Mouse (Mus musculus) lung, embryonic 16.5 days (tissue): Measurements from ENCODE around the gene Gpr119. TPM values are rescaled to one million over a fixed set of nuclear protein-coding genes. Genes with fewer than 3 reads are reported as not detected.

ENCODE experiments used
- ATAC-seq: fragments of 200-750 bp; cut with Nextera tagmentation; 2 replicates; pipeline ENCODE4 v1.8.0; 2017; ENCODE audit warnings: low read depth, mild to moderate bottlenecking, moderate library complexity
- H3K27ac ChIP-seq: fragments of 300-500 bp; sonication (generic); 2 replicates; pipeline ENCODE4 v1.5.1; 2014; ENCODE audit warnings: mild to moderate bottlenecking, control low read depth, low read length
- H3K27me3 ChIP-seq: fragments of 300-500 bp; sonication (generic); 2 replicates; pipeline ENCODE4 v1.6.1; 2014; ENCODE audit warnings: low read depth, low read length, mixed read lengths; ENCODE audit not compliant: control insufficient read depth, insufficient read depth
- H3K36me3 ChIP-seq: fragments of 300-500 bp; sonication (generic); 2 replicates; pipeline ENCODE4 v1.6.1; 2014; ENCODE audit warnings: low read length; ENCODE audit not compliant: control insufficient read depth, insufficient read depth
- H3K4me1 ChIP-seq: fragments of 300-500 bp; sonication (generic); replicated peaks from 2 replicates; pipeline ENCODE4 v1.6.1; 2014; ENCODE audit warnings: low read length, mixed read lengths; ENCODE audit not compliant: control insufficient read depth, insufficient read depth
- H3K4me2 ChIP-seq: fragments of 300-500 bp; sonication (generic); 2 replicates; pipeline ENCODE4 v1.6.1; 2014; ENCODE audit warnings: low read depth, low read length, control low read depth
- H3K4me3 ChIP-seq: fragments of 300-500 bp; sonication (generic); 2 replicates; pipeline ENCODE4 v1.5.1; 2014; ENCODE audit warnings: mild to moderate bottlenecking, low read length, control low read depth
- H3K9ac ChIP-seq: fragments of 300-500 bp; sonication (generic); 2 replicates; pipeline ENCODE4 v1.6.1; 2014; ENCODE audit warnings: low read length, control low read depth
- H3K9me3 ChIP-seq: fragments of 300-500 bp; sonication (generic); 2 replicates; pipeline ENCODE4 v1.6.1; 2016; ENCODE audit warnings: low read length; ENCODE audit not compliant: control insufficient read depth
- WGBS: fragments of 180-500 bp; shearing (Covaris S2); extraction: QIAGEN DNeasy Blood & Tissue Kit; methylation state at CpG from one replicate; pipeline ENCODE4 v1.1.7; 2014; 5-methylcytosine and 5-hydroxymethylcytosine counted together
- polyA plus RNA-seq: library from polyadenylated mRNA; unstranded; fragments of >200 nt; fragmentation: Nextera tagmentation; extraction: Ambion mirVana; gene quantifications from 2 replicates; pipeline ENCODE4 v1.2.1, GENCODE M21; 2015

Gene Gpr119
- not detected in 2 replicates for polyA plus RNA-seq

DNA sequence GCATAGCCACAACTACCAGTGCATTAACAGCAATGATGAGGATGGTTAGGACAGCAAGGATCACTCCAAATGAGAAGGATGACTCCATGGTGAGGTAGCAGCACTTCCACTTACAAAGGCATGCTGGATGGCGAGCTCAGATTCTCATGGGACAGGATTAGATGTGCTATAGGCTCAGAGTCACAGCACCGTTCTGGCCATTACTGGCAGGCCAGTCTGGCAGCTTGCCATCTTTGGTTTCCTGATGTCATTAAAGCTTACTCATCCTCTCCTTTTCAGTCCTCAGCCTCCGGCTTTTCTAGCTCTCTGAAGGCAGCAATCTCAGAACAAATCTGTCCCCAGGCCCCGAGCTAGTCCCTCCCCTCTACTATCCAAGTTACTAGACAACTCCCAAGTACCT lies at the start of gene Gpr119:
TSS of gene Gpr119 (minus strand) at position 308 of the 400 bp plus-strand sequence.
- no peak within 1 kb of the TSS for H3K4me2 ChIP-seq
- H3K27ac ChIP-seq: no peak within 1 kb of the TSS
- H3K27me3 ChIP-seq: no peaks in the 10 kb centered on the region
- no peak for ATAC-seq
- H3K9me3 ChIP-seq: no peaks in the 10 kb centered on the region
- H3K36me3 ChIP-seq: no peaks in the 10 kb centered on the region
- WGBS: 38% methylated on average over 4 of the region's 4 CpGs
- H3K9ac ChIP-seq: no peak within 1 kb of the TSS
- H3K4me1 ChIP-seq: no peaks in the 10 kb centered on the region
- no peak within 1 kb of the TSS for H3K4me3 ChIP-seq

DNA sequence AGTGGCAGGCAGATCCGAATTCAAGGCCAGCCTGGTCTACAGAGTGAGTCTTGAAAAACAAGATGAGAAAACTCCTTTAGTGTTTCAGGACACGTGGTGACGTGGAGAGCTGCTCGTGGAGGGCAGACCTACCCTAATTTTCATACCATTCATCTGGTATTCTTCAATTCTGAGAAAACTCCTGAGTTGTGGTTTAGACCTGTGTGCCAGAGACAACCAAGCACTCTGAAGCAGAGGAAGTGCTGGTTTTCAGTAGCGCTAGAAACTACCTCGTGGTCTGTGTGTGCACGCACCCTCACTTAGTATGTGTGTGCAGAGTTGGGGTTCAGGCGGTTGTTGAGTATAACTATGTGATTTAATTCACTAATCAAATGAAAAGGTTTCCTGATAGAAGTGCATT lies 38.6 kb upstream of the Gpr119 start:
- no peaks in the 10 kb centered on the region for H3K9me3 ChIP-seq
- H3K36me3 ChIP-seq: 0 out of 2 replicates have a peak, but pooled peaks cover 2% of the 10 kb centered on the region
- H3K27ac ChIP-seq: no peak overlapping the region
- no peak overlapping the region for H3K9ac ChIP-seq
- H3K4me2 ChIP-seq: no peak overlapping the region
- no peaks in the 10 kb centered on the region for H3K27me3 ChIP-seq
- 88% methylated on average over 8 of the region's 8 CpGs for WGBS
- no peaks in the 10 kb centered on the region for H3K4me1 ChIP-seq
- ATAC-seq: no peak
- H3K4me3 ChIP-seq: no peak overlapping the region

DNA sequence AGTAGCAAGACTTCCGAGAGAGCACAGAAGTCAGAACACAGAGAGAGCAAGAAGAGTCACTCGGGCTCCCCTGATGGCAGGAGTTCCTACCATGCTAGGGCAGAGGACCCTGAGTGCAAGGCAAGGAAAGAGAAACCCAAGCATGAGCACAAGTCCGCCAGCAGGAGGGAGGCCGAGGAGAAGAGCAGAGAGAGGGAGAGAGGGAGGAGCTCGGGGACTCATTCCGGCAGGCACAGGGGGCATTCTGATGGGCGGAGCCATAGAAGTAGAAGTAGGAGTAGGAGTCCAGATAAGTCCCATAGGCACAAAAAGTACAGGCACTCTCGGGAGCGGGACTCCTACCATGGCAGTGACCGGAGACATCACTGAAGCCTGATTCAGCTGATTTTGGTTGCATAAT lies 35.4 kb upstream of the Gpr119 start:
- H3K9me3 ChIP-seq: no peaks in the 10 kb centered on the region
- WGBS: 82% methylated on average over 10 of the region's 10 CpGs
- no peak for ATAC-seq
- H3K9ac ChIP-seq: no peak overlapping the region
- no peak overlapping the region for H3K27ac ChIP-seq
- 0 out of 2 replicates have a peak, but pooled peaks cover 2% of the 10 kb centered on the region for H3K36me3 ChIP-seq
- no peak overlapping the region for H3K4me2 ChIP-seq
- no peaks in the 10 kb centered on the region for H3K27me3 ChIP-seq
- no peaks in the 10 kb centered on the region for H3K4me1 ChIP-seq
- H3K4me3 ChIP-seq: no peak overlapping the region

DNA sequence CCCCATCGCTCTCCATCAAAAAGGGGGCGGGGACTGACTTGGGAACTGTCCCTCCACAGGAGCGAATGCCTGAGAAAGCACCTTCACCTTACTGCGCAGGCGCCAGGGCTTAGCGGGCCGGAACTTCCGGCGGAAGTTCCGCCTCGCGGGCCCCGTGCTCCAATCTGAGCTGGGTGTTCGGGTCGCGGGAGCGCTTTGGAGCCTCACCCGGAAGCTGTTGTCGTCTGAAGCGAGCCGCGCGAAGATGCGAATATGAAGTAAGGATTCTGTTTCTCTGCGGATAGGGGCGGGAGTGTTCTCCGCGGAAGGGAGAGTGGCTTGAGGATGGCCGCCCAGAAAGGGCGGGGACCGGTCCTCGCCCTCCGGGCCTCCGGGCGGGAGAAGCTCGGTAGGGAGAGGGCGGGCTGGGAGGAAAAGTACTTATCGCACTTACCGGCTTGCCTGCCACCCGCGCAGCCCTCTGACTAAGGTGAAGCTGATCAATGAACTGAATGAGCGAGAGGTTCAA lies 20.6 kb upstream of the Gpr119 start, which contains the start of gene Rbmx2:
TSS of gene Rbmx2 (plus strand) at position 141 of the 508 bp plus-strand sequence.
- 12% methylated on average over 31 of the region's 42 CpGs for WGBS
- ATAC-seq: peak; percentile 97

DNA sequence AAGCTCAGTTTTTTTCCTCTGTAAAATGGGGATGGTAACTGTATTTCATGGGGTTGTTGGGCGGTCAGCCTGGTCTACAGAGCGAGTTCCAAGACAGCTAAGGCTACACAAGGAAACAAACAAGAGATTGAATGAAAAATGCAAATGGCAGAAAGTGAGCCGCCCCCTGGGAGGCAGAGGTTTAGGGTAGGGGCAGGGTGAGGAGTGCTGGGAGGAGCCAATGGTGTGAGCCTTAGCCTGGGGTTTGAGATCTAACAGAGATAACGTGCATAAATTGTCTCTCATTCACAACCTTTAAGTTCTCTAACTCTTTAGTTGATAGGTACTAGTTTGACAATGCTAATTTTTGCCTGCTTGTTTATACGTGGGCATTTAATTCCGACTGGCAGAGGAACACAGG lies 20.2 kb upstream of the Gpr119 start:
- peaks cover 4% of the 10 kb centered on the region for H3K4me1 ChIP-seq
- H3K27ac ChIP-seq: no peak overlapping the region
- H3K9ac ChIP-seq: no peak overlapping the region
- no peaks in the 10 kb centered on the region for H3K9me3 ChIP-seq
- H3K36me3 ChIP-seq: no peaks in the 10 kb centered on the region
- H3K4me3 ChIP-seq: peak overlapping the region; percentile 66
- 17% methylated on average over 6 of the region's 6 CpGs for WGBS
- peak overlapping the region; percentile 56 for H3K4me2 ChIP-seq
- H3K27me3 ChIP-seq: no peaks in the 10 kb centered on the region
- ATAC-seq: peak; percentile 79

More for the DNA sequence above, 20.6 kb upstream of the Gpr119 start, which contains the start of gene Rbmx2:
- H3K4me1 ChIP-seq: peaks cover 4% of the 10 kb centered on the region
- no peaks in the 10 kb centered on the region for H3K27me3 ChIP-seq
- H3K9me3 ChIP-seq: no peaks in the 10 kb centered on the region
- peak within 1 kb of the TSS; percentile 66 for H3K4me3 ChIP-seq
- peak within 1 kb of the TSS; percentile 70 for H3K9ac ChIP-seq
- H3K4me2 ChIP-seq: peak within 1 kb of the TSS; percentile 64
- no peaks in the 10 kb centered on the region for H3K36me3 ChIP-seq
- H3K27ac ChIP-seq: no peak within 1 kb of the TSS

DNA sequence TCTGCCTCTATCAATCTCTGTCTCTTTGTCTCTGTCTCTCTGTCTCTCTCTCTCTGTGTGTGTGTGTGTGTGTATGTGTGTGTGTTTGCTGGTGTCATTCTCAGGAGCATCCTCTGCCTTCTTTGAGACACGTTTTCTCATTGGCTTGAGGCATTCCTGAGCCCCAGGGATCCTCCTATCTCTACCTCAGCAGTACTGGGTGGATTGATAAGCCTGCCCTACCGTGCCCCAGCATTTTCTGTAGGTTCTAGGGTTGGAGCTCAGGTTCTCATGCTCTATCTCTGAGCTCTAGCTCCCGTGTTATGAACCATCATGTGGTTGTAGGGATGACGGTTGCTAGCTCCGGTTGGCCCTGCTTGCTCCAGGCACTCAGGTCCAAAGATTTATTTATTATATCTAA lies 9.6 kb upstream of the Gpr119 start:
- no peak overlapping the region for H3K27ac ChIP-seq
- 62% methylated on average over 5 of the region's 5 CpGs for WGBS
- H3K4me3 ChIP-seq: no peak overlapping the region
- no peaks in the 10 kb centered on the region for H3K4me1 ChIP-seq
- no peak for ATAC-seq
- H3K9me3 ChIP-seq: no peaks in the 10 kb centered on the region
- H3K9ac ChIP-seq: no peak overlapping the region
- H3K4me2 ChIP-seq: no peak overlapping the region
- H3K36me3 ChIP-seq: no peaks in the 10 kb centered on the region
- H3K27me3 ChIP-seq: no peaks in the 10 kb centered on the region

DNA sequence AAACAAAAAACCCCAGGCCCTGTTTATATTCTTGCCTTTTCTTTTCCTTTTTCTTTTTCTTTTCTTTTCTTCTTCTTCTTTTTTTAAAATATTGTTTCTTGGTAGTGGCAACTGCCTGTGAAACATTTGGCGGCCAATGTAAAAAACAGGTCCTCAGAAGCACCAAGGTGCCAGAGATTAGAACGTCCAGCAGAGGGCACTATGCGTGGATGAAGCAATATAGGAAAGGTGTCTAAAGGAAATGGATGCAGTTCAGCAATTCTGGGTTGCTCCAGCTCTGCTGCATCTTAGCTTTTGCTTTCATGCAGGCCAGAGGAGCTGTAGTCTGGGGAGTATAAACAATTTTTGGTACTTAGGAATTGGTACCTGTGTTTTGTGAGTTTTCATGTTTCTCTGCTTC lies 9.2 kb upstream of the Gpr119 start:
- Histone ChIP-seq H3K9ac (no peak overlapping the region), H3K4me1 (no peaks in the 10 kb centered on the region), H3K27me3 (no peaks in the 10 kb centered on the region), H3K27ac (no peak overlapping the region), H3K4me3 (no peak overlapping the region), H3K4me2 (no peak overlapping the region), H3K9me3 (no peaks in the 10 kb centered on the region), H3K36me3 (no peaks in the 10 kb centered on the region)
- 22% methylated on average over 3 of the region's 3 CpGs for WGBS
- no peak for ATAC-seq

DNA sequence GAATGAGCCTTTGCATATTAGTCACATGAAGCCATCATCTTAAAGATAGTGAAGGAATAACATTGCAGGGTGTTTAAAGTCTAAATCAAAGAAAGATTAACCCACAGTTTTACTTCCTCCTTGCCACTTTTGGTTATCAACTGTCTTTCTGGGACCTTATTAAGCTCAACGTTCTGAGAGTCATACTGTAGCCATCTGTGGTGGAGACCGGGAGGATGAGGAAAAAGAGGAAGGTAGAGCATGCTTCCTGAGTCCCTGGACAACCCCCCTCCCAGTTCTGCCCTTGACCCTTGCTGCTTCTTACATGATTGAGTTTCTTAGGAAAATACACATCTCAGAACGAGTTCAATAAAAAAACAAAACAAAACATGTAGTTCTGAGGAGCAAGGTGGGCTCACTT lies 2.6 kb downstream of the Gpr119 start:
- WGBS: 56% methylated on average over 3 of the region's 3 CpGs
- Histone ChIP-seq H3K36me3 (no peaks in the 10 kb centered on the region), H3K4me1 (no peaks in the 10 kb centered on the region), H3K4me2 (no peak overlapping the region), H3K27me3 (no peaks in the 10 kb centered on the region), H3K27ac (no peak overlapping the region), H3K9ac (no peak overlapping the region), H3K9me3 (no peaks in the 10 kb centered on the region), H3K4me3 (no peak overlapping the region)
- no peak for ATAC-seq

DNA sequence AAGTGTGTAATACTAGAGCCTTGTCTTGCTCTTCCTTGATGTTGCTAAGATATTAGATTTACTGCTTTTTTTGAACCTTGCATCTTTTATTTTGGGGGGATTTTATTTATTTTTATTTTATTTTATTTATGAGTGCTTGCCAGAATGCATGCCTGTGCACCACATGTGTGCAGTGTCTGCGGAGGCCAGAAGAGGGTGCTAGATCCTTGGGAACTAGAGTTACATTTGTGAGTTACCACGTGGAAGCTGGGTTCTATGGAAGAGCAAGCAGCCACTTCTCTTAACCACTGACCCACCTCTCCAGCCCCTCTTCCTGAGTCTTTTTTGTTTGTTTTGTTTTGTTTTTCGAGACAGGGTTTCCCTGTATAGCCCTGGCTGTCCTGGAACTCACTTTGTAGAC lies 4.7 kb downstream of the Gpr119 start:
- H3K27ac ChIP-seq: no peak overlapping the region
- H3K9me3 ChIP-seq: no peaks in the 10 kb centered on the region
- 73% methylated on average over 3 of the region's 3 CpGs for WGBS
- no peak for ATAC-seq
- no peaks in the 10 kb centered on the region for H3K27me3 ChIP-seq
- no peak overlapping the region for H3K4me2 ChIP-seq
- H3K36me3 ChIP-seq: no peaks in the 10 kb centered on the region
- H3K4me1 ChIP-seq: no peaks in the 10 kb centered on the region
- H3K4me3 ChIP-seq: no peak overlapping the region
- no peak overlapping the region for H3K9ac ChIP-seq

DNA sequence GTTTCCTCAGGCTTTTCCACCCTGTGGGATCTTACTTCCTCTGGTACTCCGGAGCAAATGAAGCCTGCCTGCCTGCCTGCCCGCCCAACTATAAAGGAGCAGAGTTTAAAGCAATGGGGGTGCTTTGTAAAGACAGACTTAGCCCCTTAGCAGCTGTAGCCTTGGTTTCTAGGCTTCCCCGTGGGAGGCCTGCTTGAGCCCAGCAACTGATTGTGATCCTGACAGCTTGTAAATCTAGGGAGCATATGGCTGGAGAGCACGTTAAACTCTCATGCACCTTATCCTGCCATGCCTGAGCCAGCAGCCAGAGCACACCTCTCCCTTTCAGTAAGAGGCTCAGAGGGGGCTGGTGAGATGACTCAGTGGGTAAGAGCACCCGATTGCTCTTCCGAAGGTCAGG lies 7.5 kb downstream of the Gpr119 start:
- no peaks in the 10 kb centered on the region for H3K4me1 ChIP-seq
- no peaks in the 10 kb centered on the region for H3K36me3 ChIP-seq
- 42% methylated on average over 6 of the region's 6 CpGs for WGBS
- no peak overlapping the region for H3K4me3 ChIP-seq
- no peaks in the 10 kb centered on the region for H3K9me3 ChIP-seq
- H3K27me3 ChIP-seq: no peaks in the 10 kb centered on the region
- ATAC-seq: no peak
- H3K27ac ChIP-seq: no peak overlapping the region
- H3K4me2 ChIP-seq: no peak overlapping the region
- no peak overlapping the region for H3K9ac ChIP-seq
